Mouse (Mus musculus) forebrain, embryonic 11.5 days (tissue): Measurements from ENCODE around the gene Gm20388. TPM values are rescaled to one million over a fixed set of nuclear protein-coding genes. Genes with fewer than 3 reads are reported as not detected.

ENCODE experiments used
- ATAC-seq: fragments of 200-750 bp; cut with Nextera tagmentation; replicated peaks from 2 replicates; pipeline ENCODE4 v1.8.0; 2017; ENCODE audit warnings: moderate TSS enrichment; ENCODE audit not compliant: low FRiP score
- DNase-seq: peaks from one replicate; pipeline ENCODE4 v3.0.0-alpha.2; 2017; ENCODE audit warnings: low spot score
- H3K27ac ChIP-seq: fragments of 300-500 bp; sonication (generic); 2 replicates; pipeline ENCODE4 v1.5.1; 2014; ENCODE audit warnings: low read depth, low read length
- H3K27me3 ChIP-seq: fragments of 300-500 bp; sonication (generic); 2 replicates; pipeline ENCODE4 v1.6.1; 2014; ENCODE audit warnings: mild to moderate bottlenecking, low read length, mixed read lengths; ENCODE audit not compliant: control insufficient read depth, insufficient read depth
- H3K36me3 ChIP-seq: fragments of 300-500 bp; sonication (generic); 2 replicates; pipeline ENCODE4 v1.6.1; 2014; ENCODE audit warnings: mild to moderate bottlenecking, low read length, moderate library complexity, mixed read lengths; ENCODE audit not compliant: control insufficient read depth, insufficient read depth
- H3K4me1 ChIP-seq: fragments of 300-500 bp; sonication (generic); replicated peaks from 2 replicates; pipeline ENCODE4 v1.6.1; 2014; ENCODE audit warnings: low read length, mixed read lengths; ENCODE audit not compliant: control insufficient read depth, insufficient read depth
- H3K4me2 ChIP-seq: fragments of 300-500 bp; sonication (generic); 2 replicates; pipeline ENCODE4 v1.6.1; 2014; ENCODE audit warnings: low read depth, mild to moderate bottlenecking, low read length, moderate library complexity, mixed read lengths; ENCODE audit not compliant: severe bottlenecking
- H3K4me3 ChIP-seq: fragments of 300-500 bp; sonication (generic); 2 replicates; pipeline ENCODE4 v1.5.1; 2014; ENCODE audit warnings: low read depth, low read length
- H3K9ac ChIP-seq: fragments of 300-500 bp; sonication (generic); 2 replicates; pipeline ENCODE4 v1.6.1; 2014; ENCODE audit warnings: low read length
- H3K9me3 ChIP-seq: fragments of 300-500 bp; sonication (generic); 2 replicates; pipeline ENCODE4 v1.6.1; 2016; ENCODE audit warnings: low read length, mixed read lengths; ENCODE audit not compliant: control insufficient read depth
- WGBS: fragments of 180-500 bp; shearing (Covaris S2); extraction: QIAGEN DNeasy Blood & Tissue Kit; methylation state at CpG from one replicate; pipeline ENCODE4 v1.1.7; 2014; 5-methylcytosine and 5-hydroxymethylcytosine counted together
- polyA plus RNA-seq: library from polyadenylated mRNA; unstranded; fragments of >200 nt; fragmentation: Nextera tagmentation; extraction: Ambion mirVana; gene quantifications from 2 replicates; pipeline ENCODE4 v1.2.1, GENCODE M21; 2014

Gm20388 gene
- polyA plus RNA-seq, 1 experiment from 2014 or later = not detected

- ATAC-seq = peak; percentile 60
- peak overlapping the region; percentile 24; the same call in 1 of the 2 replicates for H3K9ac ChIP-seq
- H3K27me3 ChIP-seq = no peaks in the 10 kb centered on the region
These were observed 1860.5 kb downstream of the Gm20388 start for GRCm38 (mm10) chr8:121770845-121771752.

GRCm38 (mm10) chr8:121773876-121774275 is 1863.2 kb downstream of the Gm20388 start:
- H3K4me1 ChIP-seq = peaks cover 3% of the 10 kb centered on the region; the same call in 1 of the 2 replicates

More at GRCm38 (mm10) chr8:121770845-121771752, 1860.5 kb downstream of the Gm20388 start:
- Histone ChIP-seq H3K36me3 (no peaks in the 10 kb centered on the region), H3K27ac (no peak overlapping the region), H3K4me1 (peaks cover 3% of the 10 kb centered on the region; the same call in 1 of the 2 replicates), H3K4me3 (no peak overlapping the region), H3K9me3 (no peaks in the 10 kb centered on the region), H3K4me2 (0 out of 2 replicates have a peak overlapping the region, but pooled peaks have one; percentile 1)
- 35% methylated on average over 19 of the region's 19 CpGs for WGBS
- no peak for DNase-seq

GRCm38 (mm10) chr8:121782493-121782892 is 1871.9 kb downstream of the Gm20388 start:
- no peak overlapping the region for H3K4me3 ChIP-seq
- H3K36me3 ChIP-seq = no peaks in the 10 kb centered on the region
- DNase-seq (no peak), ATAC-seq (no peak)
- H3K27ac ChIP-seq = no peak overlapping the region
- H3K4me2 ChIP-seq = no peak overlapping the region
- no peaks in the 10 kb centered on the region for H3K27me3 ChIP-seq
- H3K9me3 ChIP-seq = no peaks in the 10 kb centered on the region
- 77% methylated on average over 5 of the region's 5 CpGs for WGBS
- no peaks in the 10 kb centered on the region for H3K4me1 ChIP-seq
- no peak overlapping the region for H3K9ac ChIP-seq

More at GRCm38 (mm10) chr8:121773876-121774275, 1863.2 kb downstream of the Gm20388 start:
- Histone ChIP-seq H3K9me3 (no peaks in the 10 kb centered on the region), H3K27ac (no peak overlapping the region), H3K4me3 (no peak overlapping the region), H3K36me3 (no peaks in the 10 kb centered on the region), H3K27me3 (no peaks in the 10 kb centered on the region), H3K9ac (no peak overlapping the region), H3K4me2 (no peak overlapping the region)
- DNase-seq (no peak), ATAC-seq (no peak)
- WGBS = 89% methylated on average over 12 of the region's 12 CpGs

GRCm38 (mm10) chr8:121786542-121786941 is 1875.9 kb downstream of the Gm20388 start:
- no peaks in the 10 kb centered on the region for H3K4me1 ChIP-seq
- no peak overlapping the region for H3K27ac ChIP-seq
- no peaks in the 10 kb centered on the region for H3K27me3 ChIP-seq
- H3K36me3 ChIP-seq = no peaks in the 10 kb centered on the region
- no peaks in the 10 kb centered on the region for H3K9me3 ChIP-seq
- no peak overlapping the region for H3K4me2 ChIP-seq
- no peak for ATAC-seq
- WGBS = 72% methylated on average over 10 of the region's 10 CpGs
- no peak overlapping the region for H3K4me3 ChIP-seq
- H3K9ac ChIP-seq = no peak overlapping the region
- DNase-seq = no peak

- Histone ChIP-seq H3K9me3 (no peaks in the 10 kb centered on the region), H3K27me3 (no peaks in the 10 kb centered on the region), H3K36me3 (no peaks in the 10 kb centered on the region), H3K4me2 (no peak overlapping the region), H3K9ac (no peak overlapping the region), H3K27ac (no peak overlapping the region), H3K4me1 (no peaks in the 10 kb centered on the region), H3K4me3 (no peak overlapping the region)
- no peak for DNase-seq
- 88% methylated on average over 8 of the region's 8 CpGs for WGBS
- ATAC-seq = no peak
These were observed 1878.1 kb downstream of the Gm20388 start for GRCm38 (mm10) chr8:121788786-121789185.

- DNase-seq (no peak), ATAC-seq (no peak)
- 88% methylated on average over 7 of the region's 7 CpGs for WGBS
- H3K27me3 ChIP-seq = no peaks in the 10 kb centered on the region
- H3K4me3 ChIP-seq = no peak overlapping the region
- peaks cover 2% of the 10 kb centered on the region; the same call in 1 of the 2 replicates for H3K36me3 ChIP-seq
- H3K9ac ChIP-seq = no peak overlapping the region
- H3K4me1 ChIP-seq = no peaks in the 10 kb centered on the region
- H3K4me2 ChIP-seq = no peak overlapping the region
- no peak overlapping the region for H3K27ac ChIP-seq
- no peaks in the 10 kb centered on the region for H3K9me3 ChIP-seq
These were observed 1881.5 kb downstream of the Gm20388 start for GRCm38 (mm10) chr8:121792159-121792558.

GRCm38 (mm10) chr8:121792627-121793026 is 1882.0 kb downstream of the Gm20388 start:
- DNase-seq (no peak), ATAC-seq (no peak)
- no peaks in the 10 kb centered on the region for H3K4me1 ChIP-seq
- WGBS = 77% methylated on average over 4 of the region's 4 CpGs
- no peak overlapping the region for H3K27ac ChIP-seq
- H3K9ac ChIP-seq = no peak overlapping the region
- peaks cover 4% of the 10 kb centered on the region; the same call in 1 of the 2 replicates for H3K36me3 ChIP-seq
- H3K27me3 ChIP-seq = no peaks in the 10 kb centered on the region
- H3K4me3 ChIP-seq = no peak overlapping the region
- no peak overlapping the region for H3K4me2 ChIP-seq
- no peaks in the 10 kb centered on the region for H3K9me3 ChIP-seq

- no peaks in the 10 kb centered on the region for H3K4me1 ChIP-seq
- H3K4me2 ChIP-seq = no peak overlapping the region
- no peaks in the 10 kb centered on the region for H3K27me3 ChIP-seq
- no peak overlapping the region for H3K4me3 ChIP-seq
- no peaks in the 10 kb centered on the region for H3K9me3 ChIP-seq
- H3K9ac ChIP-seq = no peak overlapping the region
- H3K36me3 ChIP-seq = peaks cover 4% of the 10 kb centered on the region; the same call in 1 of the 2 replicates
- DNase-seq (no peak), ATAC-seq (no peak)
- no peak overlapping the region for H3K27ac ChIP-seq
- WGBS = 53% methylated on average over 3 of the region's 3 CpGs
These were observed 1883.5 kb downstream of the Gm20388 start for GRCm38 (mm10) chr8:121794151-121794550.
